Mouse (Mus musculus): ENCODE measurements around the gene Syne2. TPM values are rescaled to one million over a fixed set of nuclear protein-coding genes. Genes with fewer than 3 reads are reported as not detected.

Syne2 gene
- polyA plus RNA-seq, 1 experiment from 2014 or later: 86.9 TPM

DNA sequence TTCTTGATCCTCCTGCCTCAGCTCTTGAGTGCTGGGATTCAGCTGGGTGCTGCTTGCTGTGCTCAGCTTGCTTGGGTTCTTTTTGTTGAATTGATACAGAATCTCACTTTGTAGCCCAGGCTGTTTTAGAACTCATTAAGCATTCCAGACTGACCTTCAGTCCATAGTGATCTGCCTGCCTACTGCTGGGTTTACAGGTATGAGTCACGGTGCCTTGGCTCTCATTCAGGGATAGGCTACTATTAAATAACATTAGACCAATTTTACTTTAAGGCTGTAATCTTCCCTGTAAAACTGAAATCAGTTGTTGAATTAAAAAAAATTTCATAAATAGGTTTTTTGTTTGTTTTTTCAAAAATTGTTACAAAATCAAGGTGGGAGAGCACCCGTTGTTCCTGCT, 4.2 kb upstream of the Syne2 start:
- ATAC-seq (no peak), DNase-seq (ENCODE audit: low read depth, low spot score) (no peak)

DNA sequence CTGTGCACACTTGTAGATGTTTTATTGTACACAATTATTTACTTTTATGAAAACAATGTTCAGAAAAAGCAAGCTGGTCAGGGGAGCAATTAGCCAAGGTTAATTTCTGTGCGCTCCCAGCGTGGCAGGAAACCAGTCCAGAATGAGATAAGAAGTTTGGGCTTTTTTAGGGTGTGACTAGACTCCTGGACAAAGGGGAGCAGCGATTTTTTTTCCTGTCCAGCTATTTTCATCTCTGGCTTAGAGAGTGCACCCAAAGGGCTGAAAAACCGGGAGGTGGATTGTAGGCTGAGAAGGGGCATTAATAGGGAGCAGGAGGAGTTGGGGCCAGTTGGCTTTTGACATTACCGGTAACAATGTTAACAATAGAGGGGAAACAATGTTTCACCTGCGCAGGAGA, 3.4 kb upstream of the Syne2 start:
- H3K27me3 ChIP-seq: no peaks in the 10 kb centered on the region
- TF ChIP-seq CTCF (IDR thresholded peaks at IDR 0.05): no peak
- ChIA-PET CTCF (no interaction called here), POLR2A (no interaction called here)
- ATAC-seq (no peak), DNase-seq (ENCODE audit: low read depth, low spot score) (no peak)
- in situ Hi-C loops (cut with MboI; ENCODE audit: low pct_unique_long_range_greater_than_20kb): no loop called here

More for the DNA sequence above, 4.2 kb upstream of the Syne2 start:
- ChIA-PET POLR2A (no interaction called here), CTCF (no interaction called here)
- H3K27me3 ChIP-seq: no peaks in the 10 kb centered on the region
- in situ Hi-C loops (cut with MboI; ENCODE audit: low pct_unique_long_range_greater_than_20kb): no loop called here
- TF ChIP-seq CTCF (IDR thresholded peaks at IDR 0.05): no peak

DNA sequence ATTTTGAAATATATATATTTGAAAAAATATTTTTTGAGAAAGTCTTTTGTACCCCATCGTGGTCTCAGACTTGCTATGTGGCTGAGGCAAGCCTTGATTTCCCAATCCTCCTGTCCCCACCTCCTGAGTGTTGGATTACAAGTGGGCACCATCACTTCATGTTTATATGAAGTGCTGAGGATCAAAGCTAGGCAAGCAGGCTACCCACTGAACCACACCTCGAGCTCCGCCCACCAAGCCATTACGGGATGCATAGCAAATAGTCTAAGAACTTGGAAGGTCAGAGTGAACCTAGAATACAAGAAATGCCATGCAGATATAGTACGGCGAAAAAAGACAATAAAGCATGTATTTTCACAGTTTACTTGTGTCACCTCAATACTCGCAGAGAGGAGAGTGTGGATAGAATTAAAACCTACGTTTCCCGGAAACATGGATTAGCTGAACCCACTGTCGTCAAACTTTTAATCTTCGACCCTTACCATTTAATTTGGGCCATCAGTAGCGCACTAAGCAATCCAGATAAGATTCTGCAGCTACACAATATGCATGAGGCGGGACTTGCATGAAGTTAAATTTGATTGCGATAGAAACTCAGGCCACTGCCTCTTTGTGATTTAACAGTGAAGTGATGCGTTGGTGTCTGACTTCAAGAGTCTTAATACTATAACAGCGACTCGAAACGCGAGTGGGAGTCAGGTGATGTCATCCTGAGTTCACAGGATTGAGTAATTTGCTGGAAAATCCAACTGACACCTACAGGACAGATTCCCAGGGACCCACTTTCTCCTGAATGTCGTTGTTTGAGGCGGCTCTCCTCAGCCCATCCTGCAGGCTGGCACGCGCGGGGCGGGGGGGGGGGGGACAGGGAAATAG, 715 bp upstream of the Syne2 start:
- CTCF ChIA-PET: no interaction called here
- POLR2A ChIA-PET: no interaction called here
- no peaks in the 10 kb centered on the region for H3K27me3 ChIP-seq
- TF ChIP-seq CTCF (IDR thresholded peaks at IDR 0.05): no peak
- ATAC-seq (no peak), DNase-seq (ENCODE audit: low read depth, low spot score) (no peak)
- in situ Hi-C loops (cut with MboI; ENCODE audit: low pct_unique_long_range_greater_than_20kb): no loop called here

- ATAC-seq (peak; percentile 61), DNase-seq (ENCODE audit: low read depth, low spot score) (no peak)
- H3K27me3 ChIP-seq: no peaks in the 10 kb centered on the region
- in situ Hi-C loops (cut with MboI; ENCODE audit: low pct_unique_long_range_greater_than_20kb): no loop called here
- ChIA-PET CTCF (no interaction called here), POLR2A (no interaction called here)
- no peak for TF ChIP-seq CTCF (IDR thresholded peaks at IDR 0.05)
Measured at GRCm38 (mm10) chr12:75818453-75819434, 810 bp downstream of the Syne2 start.

GRCm38 (mm10) chr12:75819481-75819880, 1.5 kb downstream of the Syne2 start:
- no peak for TF ChIP-seq CTCF (IDR thresholded peaks at IDR 0.05)
- no peak for ATAC-seq
- DNase-seq (ENCODE audit: low read depth, low spot score): no peak
- H3K27me3 ChIP-seq: no peaks in the 10 kb centered on the region
- in situ Hi-C loops (cut with MboI; ENCODE audit: low pct_unique_long_range_greater_than_20kb): no loop called here
- POLR2A ChIA-PET: interaction anchor here (0.6 kb wide), 1 partner anchor 75 kb away, joined by 8 read pairs; no protein-coding TSS in a partner anchor
- CTCF ChIA-PET: no interaction called here

- POLR2A ChIA-PET: interaction anchor here (0.6 to 1.1 kb wide), 2 partner anchors 17 to 74 kb away, joined by 3 to 8 read pairs; no protein-coding TSS in a partner anchor
Measured at GRCm38 (mm10) chr12:75820216-75820615, 2.3 kb downstream of the Syne2 start.

DNA sequence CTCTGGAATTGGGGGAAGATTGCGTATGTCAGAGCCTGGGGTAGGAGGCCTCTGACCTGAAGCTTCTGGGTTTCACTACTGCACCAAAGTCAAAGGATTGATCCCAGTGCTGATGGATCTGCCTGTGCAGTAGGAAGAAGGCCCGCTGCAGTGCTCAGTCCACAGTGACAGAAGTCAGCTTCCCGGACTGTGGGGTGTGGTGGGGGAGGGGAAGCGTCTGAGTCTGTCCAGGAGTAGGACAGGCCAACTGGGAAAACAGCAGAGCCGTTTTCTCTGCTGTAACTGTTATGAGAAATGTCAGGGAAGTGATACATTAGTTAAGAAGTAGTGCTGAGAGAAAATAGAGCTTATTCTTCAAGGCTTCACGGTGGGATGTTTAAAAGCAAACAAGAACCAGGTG, 4.2 kb downstream of the Syne2 start:
- H3K27me3 ChIP-seq: no peaks in the 10 kb centered on the region
- DNase-seq (ENCODE audit: low read depth, low spot score): no peak
- ChIA-PET POLR2A (interaction anchor here (0.6 kb wide), 1 partner anchor 8 kb away, joined by 3 read pairs; no protein-coding TSS in a partner anchor), CTCF (interaction anchor here (1.0 to 1.4 kb wide), 2 partner anchors 11 to 18 kb away, joined by 3 to 5 read pairs; no protein-coding TSS in a partner anchor)
- in situ Hi-C loops (cut with MboI; ENCODE audit: low pct_unique_long_range_greater_than_20kb): no loop called here
- ATAC-seq: no peak
- TF ChIP-seq CTCF (IDR thresholded peaks at IDR 0.05): no peak

More at GRCm38 (mm10) chr12:75820216-75820615, 2.3 kb downstream of the Syne2 start:
- no peak for DNase-seq (ENCODE audit: low read depth, low spot score)
- ATAC-seq: no peak
- no peaks in the 10 kb centered on the region for H3K27me3 ChIP-seq
- CTCF ChIA-PET: interaction anchor here (0.7 to 1.5 kb wide), 2 partner anchors 7 to 14 kb away, joined by 3 to 4 read pairs; no protein-coding TSS in a partner anchor
- TF ChIP-seq CTCF (IDR thresholded peaks at IDR 0.05): no peak
- in situ Hi-C loops (cut with MboI; ENCODE audit: low pct_unique_long_range_greater_than_20kb): no loop called here

- in situ Hi-C loops (cut with MboI; ENCODE audit: low pct_unique_long_range_greater_than_20kb): no loop called here
- CTCF ChIA-PET: no interaction called here
- no peaks in the 10 kb centered on the region for H3K27me3 ChIP-seq
- POLR2A ChIA-PET: no interaction called here
- TF ChIP-seq CTCF (IDR thresholded peaks at IDR 0.05): no peak
- ATAC-seq (no peak), DNase-seq (ENCODE audit: low read depth, low spot score) (no peak)
Measured at GRCm38 (mm10) chr12:75823475-75823874, 5.5 kb downstream of the Syne2 start.

GRCm38 (mm10) chr12:75825458-75825857, 7.5 kb downstream of the Syne2 start:
- POLR2A ChIA-PET: no interaction called here
- CTCF ChIA-PET: no interaction called here
- H3K27me3 ChIP-seq: no peaks in the 10 kb centered on the region
- DNase-seq (ENCODE audit: low read depth, low spot score) (no peak), ATAC-seq (no peak)
- in situ Hi-C loops (cut with MboI; ENCODE audit: low pct_unique_long_range_greater_than_20kb): no loop called here
- no peak for TF ChIP-seq CTCF (IDR thresholded peaks at IDR 0.05)

DNA sequence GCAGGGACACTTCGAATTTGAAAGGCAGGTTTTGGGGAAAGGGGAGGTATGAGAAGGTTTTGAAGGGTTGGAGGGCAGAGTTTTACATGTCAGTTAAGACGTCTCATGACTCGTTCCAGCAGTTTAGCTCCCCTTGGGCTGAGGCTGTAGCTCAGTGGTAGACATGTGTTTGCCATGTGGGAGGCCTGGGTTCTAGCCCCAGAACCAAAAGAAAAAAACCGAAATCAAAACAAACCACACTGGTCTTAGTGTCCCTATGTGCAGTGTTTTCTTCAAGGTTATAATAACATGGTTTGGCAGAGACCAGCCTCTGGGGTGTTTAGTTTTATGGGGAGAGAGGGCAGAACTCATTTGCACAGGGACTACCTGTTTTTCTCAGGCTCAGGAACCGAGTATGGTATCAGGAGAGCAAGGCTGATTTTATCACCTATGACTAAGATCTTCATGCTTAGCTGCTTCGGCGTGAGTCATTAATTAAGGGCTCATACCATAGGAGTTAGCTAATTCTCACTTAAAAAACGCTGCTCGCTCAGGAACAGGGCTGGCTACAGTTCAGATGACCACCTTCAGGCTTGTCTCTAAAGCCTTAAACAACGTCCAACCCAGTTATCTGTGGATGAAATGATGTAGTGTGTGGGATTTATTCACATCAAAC, 8.9 kb downstream of the Syne2 start:
- in situ Hi-C loops (cut with MboI; ENCODE audit: low pct_unique_long_range_greater_than_20kb): no loop called here
- H3K27me3 ChIP-seq: no peaks in the 10 kb centered on the region
- TF ChIP-seq CTCF (IDR thresholded peaks at IDR 0.05): no peak
- peak; percentile 75 for ATAC-seq
- POLR2A ChIA-PET: interaction anchor here (1.0 to 1.4 kb wide), 2 partner anchors 9 to 26 kb away, joined by 3 to 4 read pairs; no protein-coding TSS in a partner anchor
- DNase-seq (ENCODE audit: low read depth, low spot score): no peak
- CTCF ChIA-PET: interaction anchor here (0.9 to 1.4 kb wide), 3 partner anchors 9 to 28 kb away, joined by 3 to 4 read pairs (median 3); no protein-coding TSS in a partner anchor

Data from Patski (cell line).